Mouse (Mus musculus) thymus, adult 2 months (tissue): ENCODE measurements around the gene Kdm3a.

Experiments used
- CTCF ChIP-seq: fragments of 200-500 bp; IDR thresholded peaks from 2 replicates; pipeline ENCODE4 v1.5.1; 2012; ENCODE audit warnings: mild to moderate bottlenecking, control low read depth, low read length, moderate library complexity, borderline replicate concordance; ENCODE audit not compliant: control insufficient read depth, poor library complexity, insufficient read depth; ENCODE audit errors: extremely low read depth
- POLR2A ChIP-seq: fragments of 200-500 bp; IDR thresholded peaks from 2 replicates; pipeline ENCODE4 v1.6.1; 2012; ENCODE audit warnings: mild to moderate bottlenecking, low read length, control low read depth, moderate library complexity; ENCODE audit not compliant: control insufficient read depth, poor library complexity, insufficient read depth; ENCODE audit errors: extremely low read depth

GRCm38 (mm10) chr6:71625984-71626383 is 6.8 kb downstream of the Kdm3a start:
- no peak for TF ChIP-seq CTCF
- TF ChIP-seq POLR2A, result no peak
